Mouse (Mus musculus): Measurements from ENCODE around the gene Arf4. TPM values are rescaled to one million over a fixed set of nuclear protein-coding genes. Genes with fewer than 3 reads are reported as not detected.
"Not testable (repeated sequence)": the region's sequence is repeated elsewhere in the genome, so short reads cannot be mapped to it uniquely, and the experiment has no call there.

Arf4 gene
- polyA plus RNA-seq, 1 experiment from 2014 or later = 553 TPM

GRCm38 (mm10) chr14:26692974-26693373, 55.1 kb downstream of the Arf4 start, which contains the start of gene Dnah12:
TSS of gene Dnah12 (plus strand) at chr14:26693274.
- H3K4me2 ChIP-seq (ENCODE audit: low read depth, low read length) = no peak within 1 kb of the TSS
- H3K36me3 ChIP-seq (ENCODE audit: control insufficient read depth, insufficient read depth, low read length) = no peaks in the 10 kb centered on the region
- H3K9me3 ChIP-seq (ENCODE audit: control insufficient read depth, low read length) = no peaks in the 10 kb centered on the region
- H3K27me3 ChIP-seq (ENCODE audit: control insufficient read depth, insufficient read depth, low read length) = no peaks in the 10 kb centered on the region
- H3K4me1 ChIP-seq (ENCODE audit: control insufficient read depth, insufficient read depth, low read length) = no peaks in the 10 kb centered on the region
- H3K4me3 ChIP-seq (ENCODE audit: low read depth, low read length) = no peak within 1 kb of the TSS
- no peak within 1 kb of the TSS for H3K27ac ChIP-seq (ENCODE audit: low read depth, low read length)
- no peak within 1 kb of the TSS for H3K9ac ChIP-seq (replicated peaks; ENCODE audit: low read depth, low read length)
- WGBS = 93% methylated on average over 3 of the region's 3 CpGs
- no peak for ATAC-seq (ENCODE audit: low read depth)

GRCm38 (mm10) chr14:26697912-26698311, 60.0 kb downstream of the Arf4 start:
- Histone ChIP-seq H3K4me3 (ENCODE audit: low read depth, low read length) (no peak overlapping the region), H3K9me3 (ENCODE audit: control insufficient read depth, low read length) (no peaks in the 10 kb centered on the region), H3K4me1 (ENCODE audit: control insufficient read depth, insufficient read depth, low read length) (no peaks in the 10 kb centered on the region), H3K9ac (replicated peaks; ENCODE audit: low read depth, low read length) (no peak overlapping the region), H3K27me3 (ENCODE audit: control insufficient read depth, insufficient read depth, low read length) (no peaks in the 10 kb centered on the region), H3K36me3 (ENCODE audit: control insufficient read depth, insufficient read depth, low read length) (no peaks in the 10 kb centered on the region), H3K4me2 (ENCODE audit: low read depth, low read length) (no peak overlapping the region), H3K27ac (ENCODE audit: low read depth, low read length) (no peak overlapping the region)
- no peak for ATAC-seq (ENCODE audit: low read depth)

GRCm38 (mm10) chr14:26705246-26705645, 67.4 kb downstream of the Arf4 start:
- H3K36me3 ChIP-seq (ENCODE audit: control insufficient read depth, insufficient read depth, low read length); ATAC-seq (ENCODE audit: low read depth); H3K9ac ChIP-seq (replicated peaks; ENCODE audit: low read depth, low read length); H3K9me3 ChIP-seq (ENCODE audit: control insufficient read depth, low read length); H3K27ac ChIP-seq (ENCODE audit: low read depth, low read length); H3K27me3 ChIP-seq (ENCODE audit: control insufficient read depth, insufficient read depth, low read length); H3K4me2 ChIP-seq (ENCODE audit: low read depth, low read length); H3K4me1 ChIP-seq (ENCODE audit: control insufficient read depth, insufficient read depth, low read length); H3K4me3 ChIP-seq (ENCODE audit: low read depth, low read length): not testable (repeated sequence)
- WGBS = 87% methylated on average over 5 of the region's 5 CpGs

Small RNA genes within 50 kb of the gene (microRNA-seq; reads per million reads assigned to microRNA genes)
- gene Mir7672 = not detected

Other genes with a start within 250 kb of the Arf4 start
- gene Slmap, start 103.1 kb upstream of the Arf4 start, polyA plus RNA-seq (2014; fragmentation: Nextera tagmentation; extraction: Ambion mirVana) = 18.4 and 22.6 TPM in 2 replicates
- 17.8 and 18.8 TPM in 2 replicates for gene Dennd6a, start 64.2 kb upstream of the Arf4 start, polyA plus RNA-seq (2014; fragmentation: Nextera tagmentation; extraction: Ambion mirVana)
- 13.7 and 13.8 TPM in 2 replicates for gene Pde12, start 31.8 kb downstream of the Arf4 start, polyA plus RNA-seq (2014; fragmentation: Nextera tagmentation; extraction: Ambion mirVana)
- gene Dnah12, start 55.2 kb downstream of the Arf4 start, polyA plus RNA-seq (2014; fragmentation: Nextera tagmentation; extraction: Ambion mirVana) = 0.03 and 0.15 TPM in 2 replicates

Measured in neural tube, embryonic 14.5 days (tissue).